Mouse (Mus musculus) embryo, embryonic 10 days (tissue): ENCODE measurements around the gene Pex26.
A peak's percentile ranks its signal among the peaks of the same experiment; 100 is the strongest.

Experiments used
- DNase-seq: peaks from one replicate; pipeline ENCODE4 v3.0.0-alpha.2; 2015; ENCODE audit warnings: low spot score

Gene Pex26

GRCm38 (mm10) chr6:121183414-121184173, at the start of gene Pex26:
Gene Pex26 (plus strand): TSS chr6:121183667.
- peak; percentile 95 for DNase-seq

GRCm38 (mm10) chr6:121134249-121134648, 49.2 kb upstream of the Pex26 start:
- DNase-seq, result no peak

GRCm38 (mm10) chr6:121134884-121135283, 48.6 kb upstream of the Pex26 start:
- DNase-seq, result no peak

- no peak for DNase-seq
Measured at GRCm38 (mm10) chr6:121137222-121137621, 46.2 kb upstream of the Pex26 start.

- DNase-seq, result no peak
Measured at GRCm38 (mm10) chr6:121138338-121139040, 45.0 kb upstream of the Pex26 start.

- no peak for DNase-seq
Measured at GRCm38 (mm10) chr6:121139271-121139670, 44.2 kb upstream of the Pex26 start.

GRCm38 (mm10) chr6:121142298-121142697, 41.2 kb upstream of the Pex26 start:
- DNase-seq, result no peak

- DNase-seq, result no peak
Measured at GRCm38 (mm10) chr6:121143439-121143838, 40.0 kb upstream of the Pex26 start.

GRCm38 (mm10) chr6:121144066-121144465, 39.4 kb upstream of the Pex26 start:
- no peak for DNase-seq

- DNase-seq, result peak; percentile 63
Measured at GRCm38 (mm10) chr6:121145010-121145604, 38.4 kb upstream of the Pex26 start.

GRCm38 (mm10) chr6:121145906-121146305, 37.6 kb upstream of the Pex26 start:
- peak; percentile 74 for DNase-seq

GRCm38 (mm10) chr6:121146798-121147197, 36.7 kb upstream of the Pex26 start:
- peak; percentile 59 for DNase-seq

- DNase-seq, result no peak
Measured at GRCm38 (mm10) chr6:121148360-121148759, 35.1 kb upstream of the Pex26 start.

- DNase-seq, result no peak
Measured at GRCm38 (mm10) chr6:121149420-121149819, 34.0 kb upstream of the Pex26 start.

- no peak for DNase-seq
Measured at GRCm38 (mm10) chr6:121150126-121150525, 33.3 kb upstream of the Pex26 start.

- no peak for DNase-seq
Measured at GRCm38 (mm10) chr6:121151732-121152131, 31.7 kb upstream of the Pex26 start.

- no peak for DNase-seq
Measured at GRCm38 (mm10) chr6:121153177-121153576, 30.3 kb upstream of the Pex26 start.

- no peak for DNase-seq
Measured at GRCm38 (mm10) chr6:121154451-121155300, 28.8 kb upstream of the Pex26 start.

- no peak for DNase-seq
Measured at GRCm38 (mm10) chr6:121156030-121156429, 27.4 kb upstream of the Pex26 start.

GRCm38 (mm10) chr6:121159616-121160015, 23.9 kb upstream of the Pex26 start:
- no peak for DNase-seq

- no peak for DNase-seq
Measured at GRCm38 (mm10) chr6:121160126-121160525, 23.3 kb upstream of the Pex26 start.

GRCm38 (mm10) chr6:121162616-121163015, 20.9 kb upstream of the Pex26 start:
- no peak for DNase-seq
